12 mouse cellular contexts compared by ENCODE assay signal in genomic region chr5:101323041-101323950, GRCm38 (mm10).
DNase-seq lines count a peak whose midpoint lies in the region; ATAC-seq and TF ChIP-seq lines count a peak whose summit lies in the region.
"Had no signal": no experiment of that assay in that cellular context is flagged by ENCODE, and none has a peak within 500 bp of the region (broad histone marks: within the 10 kb centered on the region; RNA-seq: fewer than 3 reads in every experiment).

No protein-coding gene starts in this region.

- no peak for TF ChIP-seq CTCF in lung, embryonic 14.5 days (IDR thresholded peaks at IDR 0.05; ENCODE audit: low read depth)
- no peak for TF ChIP-seq CTCF in gastrocnemius, adult 2 months (IDR thresholded peaks at IDR 0.05)

- H3K4me2 ChIP-seq in lung, embryonic 14.5 days: peak overlapping the region; percentile 18; the same call in 1 of the 2 replicates
- peak overlapping the region; percentile 24 for H3K4me2 ChIP-seq in midbrain, embryonic 11.5 days
- H3K4me2 ChIP-seq: heart, embryonic 13.5 days; lung, embryonic 15.5 days had no signal

- H3K27ac ChIP-seq in lung, embryonic 14.5 days (ENCODE audit: low read depth): no peak overlapping the region
- H3K27ac ChIP-seq in hindbrain, embryonic 10.5 days: no peak overlapping the region
- no peak overlapping the region for H3K27ac ChIP-seq in midbrain, embryonic 11.5 days (ENCODE audit: low read depth, low read length)
- no peak overlapping the region for H3K27ac ChIP-seq in gastrocnemius, adult 2 months
- H3K27ac ChIP-seq: heart, embryonic 13.5 days; lung, embryonic 15.5 days had no signal

- no peak overlapping the region for H3K9ac ChIP-seq in lung, embryonic 14.5 days
- H3K9ac ChIP-seq in midbrain, embryonic 11.5 days (ENCODE audit: low read length): no peak overlapping the region
- H3K9ac ChIP-seq: heart, embryonic 13.5 days; lung, embryonic 15.5 days had no signal

- no peaks in the 10 kb centered on the region for H3K27me3 ChIP-seq in lung, embryonic 14.5 days (ENCODE audit: insufficient read depth, low read length)
- peaks cover 86% of the 10 kb centered on the region for H3K27me3 ChIP-seq in hindbrain, embryonic 10.5 days (ENCODE audit: insufficient read depth, poor library complexity, severe bottlenecking)
- H3K27me3 ChIP-seq in midbrain, embryonic 11.5 days (ENCODE audit: control insufficient read depth, insufficient read depth, low read length): peaks cover 61% of the 10 kb centered on the region
- H3K27me3 ChIP-seq: CH12.LX; heart, embryonic 13.5 days; lung, embryonic 15.5 days had no signal

- ATAC-seq in lung, embryonic 14.5 days (ENCODE audit: insufficient read depth): no peak
- ATAC-seq in midbrain, embryonic 11.5 days (ENCODE audit: low FRiP score): peak; percentile 82

- intact Hi-C loops in gastrocnemius, adult 2 months (cut with DNase I): no loop called here

- 11% methylated on average over 20 of the region's 20 CpGs for WGBS in lung, embryonic 14.5 days
- WGBS in hindbrain, embryonic 10.5 days: 4% methylated on average over 20 of the region's 20 CpGs
- WGBS in midbrain, embryonic 11.5 days: 1% methylated on average over 20 of the region's 20 CpGs

- no peaks in the 10 kb centered on the region for H3K36me3 ChIP-seq in lung, embryonic 14.5 days (ENCODE audit: insufficient read depth)
- no peaks in the 10 kb centered on the region for H3K36me3 ChIP-seq in hindbrain, embryonic 10.5 days
- no peaks in the 10 kb centered on the region for H3K36me3 ChIP-seq in midbrain, embryonic 11.5 days (ENCODE audit: control insufficient read depth, insufficient read depth, low read length)
- H3K36me3 ChIP-seq: heart, embryonic 13.5 days; lung, embryonic 15.5 days had no signal

- no peak overlapping the region for H3K4me3 ChIP-seq in lung, embryonic 14.5 days (ENCODE audit: low read depth, low read length)
- peak overlapping the region; percentile 26 for H3K4me3 ChIP-seq in hindbrain, embryonic 10.5 days
- H3K4me3 ChIP-seq in midbrain, embryonic 11.5 days (ENCODE audit: low read depth, low read length): no peak overlapping the region
- H3K4me3 ChIP-seq in gastrocnemius, adult 2 months: no peak overlapping the region
- H3K4me3 ChIP-seq: heart, embryonic 13.5 days; lung, embryonic 15.5 days had no signal

- no peaks in the 10 kb centered on the region for H3K9me3 ChIP-seq in lung, embryonic 14.5 days (ENCODE audit: low read depth, low read length)
- H3K9me3 ChIP-seq in hindbrain, embryonic 10.5 days: no peaks in the 10 kb centered on the region
- no peaks in the 10 kb centered on the region for H3K9me3 ChIP-seq in midbrain, embryonic 11.5 days (ENCODE audit: control insufficient read depth, low read length)
- H3K9me3 ChIP-seq: heart, embryonic 13.5 days; lung, embryonic 15.5 days had no signal

- DNase-seq in lung, embryonic 14.5 days: no peak
- DNase-seq in lung, postnatal 36 days: no peak
- DNase-seq in hindbrain, embryonic 10.5 days (ENCODE audit: low spot score): peak; percentile 58
- peak; percentile 94 for DNase-seq in midbrain, embryonic 11.5 days (ENCODE audit: low spot score, missing footprints)
- peak; percentile 2 for DNase-seq in yolk sac, embryonic 10.5 days (ENCODE audit: low spot score)
- no peak for DNase-seq in right cerebral cortex, postnatal 4 days
- DNase-seq in gastrocnemius, adult 2 months: no peak
- no peak for DNase-seq in urinary bladder, adult 2 months (ENCODE audit: low spot score)
- DNase-seq: kidney, adult 2 months had no signal

- H3K4me1 ChIP-seq in lung, embryonic 14.5 days (ENCODE audit: insufficient read depth): no peaks in the 10 kb centered on the region
- peaks cover 19% of the 10 kb centered on the region for H3K4me1 ChIP-seq in hindbrain, embryonic 10.5 days (replicated peaks)
- peaks cover 2% of the 10 kb centered on the region; the same call in 1 of the 2 replicates for H3K4me1 ChIP-seq in midbrain, embryonic 11.5 days (ENCODE audit: control insufficient read depth, insufficient read depth, low read length)
- H3K4me1 ChIP-seq: heart, embryonic 13.5 days; lung, embryonic 15.5 days had no signal

Comparison
In these comparisons a context has a peak if more than half of its experiments do, and no peak if none do; other contexts are left out.
1. DNase-seq: peak in hindbrain, embryonic 10.5 days (single experiment), midbrain, embryonic 11.5 days (single experiment) and yolk sac, embryonic 10.5 days (single experiment); none in lung, embryonic 14.5 days (single experiment), lung, postnatal 36 days (single experiment), right cerebral cortex, postnatal 4 days (single experiment), gastrocnemius, adult 2 months (single experiment) and urinary bladder, adult 2 months (single experiment).